Mouse (Mus musculus) E14TG2a.4 (cell line): ENCODE data around the gene Afdn.

ENCODE experiments used
- CTCF ChIP-seq: conservative IDR thresholded peaks from 2 replicates; pipeline ENCODE4 v1.5.1; 2014; ENCODE audit warnings: low read length
- NANOG ChIP-seq: IDR thresholded peaks from 2 replicates; pipeline ENCODE4 v1.6.1; 2014; ENCODE audit warnings: borderline replicate concordance, low read length, mixed read lengths
- POU5F1 ChIP-seq: IDR thresholded peaks from 2 replicates; pipeline ENCODE4 v1.6.1; 2014; ENCODE audit warnings: low read length, borderline replicate concordance

DNA sequence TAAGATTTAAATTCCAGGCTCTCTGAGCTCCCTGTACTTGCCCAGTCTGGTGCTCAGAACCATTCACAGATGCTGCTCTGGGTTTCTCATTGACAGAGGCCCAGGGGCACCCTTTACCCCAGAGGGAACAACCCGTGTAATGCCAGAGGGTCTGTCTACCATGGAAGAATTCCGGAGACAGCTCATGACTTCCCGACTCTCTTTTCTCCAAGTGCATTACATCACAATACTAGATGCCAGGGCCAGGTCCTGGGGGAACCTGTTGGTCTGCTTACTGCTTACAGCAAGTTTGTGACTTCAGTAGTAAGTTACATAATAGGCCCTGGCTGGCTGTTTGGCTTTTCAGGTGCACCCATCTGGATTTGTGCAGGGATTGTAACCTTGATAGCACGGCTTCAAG lies 45.7 kb upstream of the Afdn start:
- TF ChIP-seq CTCF (no peak), NANOG (no peak), POU5F1 (no peak)
